Mouse (Mus musculus) hindbrain, embryonic 12.5 days (tissue): Measurements from ENCODE around the gene Serpina3c. TPM values are rescaled to one million over a fixed set of nuclear protein-coding genes. Genes with fewer than 3 reads are reported as not detected.
"Not testable (repeated sequence)": the region's sequence is repeated elsewhere in the genome, so short reads cannot be mapped to it uniquely, and the experiment has no call there.

Source experiments
- ATAC-seq: fragments of 200-750 bp; cut with Nextera tagmentation; 2 replicates; pipeline ENCODE4 v1.8.0; 2017; ENCODE audit warnings: moderate TSS enrichment; ENCODE audit not compliant: low FRiP score
- H3K27ac ChIP-seq: fragments of 300-500 bp; sonication (generic); 2 replicates; pipeline ENCODE4 v1.5.1; 2016; ENCODE audit warnings: mild to moderate bottlenecking
- H3K27me3 ChIP-seq: fragments of 300-500 bp; sonication (generic); 2 replicates; pipeline ENCODE4 v1.6.1; 2016; ENCODE audit warnings: mild to moderate bottlenecking
- H3K36me3 ChIP-seq: fragments of 300-500 bp; sonication (generic); 2 replicates; pipeline ENCODE4 v1.6.1; 2016; ENCODE audit warnings: mild to moderate bottlenecking
- H3K4me1 ChIP-seq: fragments of 300-500 bp; sonication (generic); 2 replicates; pipeline ENCODE4 v1.6.1; 2016
- H3K4me2 ChIP-seq: fragments of 300-500 bp; sonication (generic); replicated peaks from 2 replicates; pipeline ENCODE4 v1.6.1; 2016; ENCODE audit warnings: mild to moderate bottlenecking
- H3K4me3 ChIP-seq: fragments of 300-500 bp; sonication (generic); 2 replicates; pipeline ENCODE4 v1.5.1; 2016; ENCODE audit warnings: mild to moderate bottlenecking
- H3K9ac ChIP-seq: fragments of 300-500 bp; sonication (generic); 2 replicates; pipeline ENCODE4 v1.6.1; 2016; ENCODE audit warnings: mild to moderate bottlenecking, moderate library complexity
- H3K9me3 ChIP-seq: fragments of 300-500 bp; sonication (generic); replicated peaks from 2 replicates; pipeline ENCODE4 v1.6.1; 2016; ENCODE audit warnings: mild to moderate bottlenecking
- WGBS: fragments of 180-500 bp; shearing (Covaris S2); methylation state at CpG from one replicate; pipeline ENCODE4 v1.1.7; 2016; 5-methylcytosine and 5-hydroxymethylcytosine counted together
- polyA plus RNA-seq: library from polyadenylated mRNA; unstranded; fragments of >200 nt; fragmentation: Nextera tagmentation; extraction: Ambion mirVana; gene quantifications from 2 replicates; pipeline ENCODE4 v1.2.1, GENCODE M21; 2016

Serpina3c gene
- polyA plus RNA-seq, 1 experiment from 2014 or later: not detected

DNA sequence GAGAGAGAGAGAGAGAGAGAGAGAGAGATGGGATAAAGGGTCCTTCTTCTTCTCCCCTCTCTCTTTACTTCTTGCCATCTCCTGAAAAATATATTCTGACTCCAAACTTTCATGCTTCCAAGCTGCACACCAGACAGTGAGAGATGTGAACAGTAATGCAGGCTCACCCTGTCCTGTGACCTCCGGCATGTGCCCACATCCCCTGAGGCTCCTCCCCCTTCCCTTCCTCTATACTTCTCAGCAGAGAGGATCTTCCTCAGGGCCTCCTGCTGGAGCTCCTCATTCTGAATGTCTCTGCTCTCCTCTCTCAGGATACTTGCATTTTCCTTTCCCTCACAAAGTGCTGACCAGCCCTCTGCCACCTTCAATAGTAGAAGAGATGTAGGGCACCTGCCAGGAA is 11.2 kb downstream of the Serpina3c start:
- no peak overlapping the region for H3K4me2 ChIP-seq
- ATAC-seq: no peak
- WGBS: 50% methylated on average over 1 of the region's 1 CpGs
- H3K9ac ChIP-seq: no peak overlapping the region
- no peaks in the 10 kb centered on the region for H3K4me1 ChIP-seq
- H3K4me3 ChIP-seq: no peak overlapping the region
- H3K27me3 ChIP-seq: no peaks in the 10 kb centered on the region
- H3K36me3 ChIP-seq: no peaks in the 10 kb centered on the region
- no peak overlapping the region for H3K27ac ChIP-seq
- no peaks in the 10 kb centered on the region for H3K9me3 ChIP-seq

DNA sequence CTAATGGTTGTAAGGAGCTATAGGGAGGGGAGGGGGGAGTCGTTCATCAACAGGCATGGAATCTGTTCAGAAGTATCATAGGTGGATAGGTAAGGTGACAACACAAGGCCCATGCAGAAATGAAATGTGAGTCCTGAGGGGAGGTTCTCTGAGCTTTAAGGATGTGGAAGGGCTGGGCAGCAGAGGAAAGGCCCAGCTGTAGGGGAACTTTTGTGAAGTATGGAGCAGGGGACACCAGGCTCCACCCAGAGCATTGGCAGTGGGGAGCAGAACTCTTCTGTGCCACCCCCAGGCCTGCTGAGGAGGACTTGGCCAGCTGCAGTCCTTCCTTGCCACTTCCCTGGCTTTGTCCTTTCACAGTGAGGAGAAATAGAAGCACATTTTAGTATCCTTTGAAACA is 12.2 kb downstream of the Serpina3c start:
- no peak overlapping the region for H3K4me3 ChIP-seq
- H3K27me3 ChIP-seq: no peaks in the 10 kb centered on the region
- WGBS: 93% methylated on average over 1 of the region's 1 CpGs
- no peak overlapping the region for H3K27ac ChIP-seq
- no peaks in the 10 kb centered on the region for H3K36me3 ChIP-seq
- ATAC-seq: no peak
- no peak overlapping the region for H3K4me2 ChIP-seq
- no peaks in the 10 kb centered on the region for H3K9me3 ChIP-seq
- H3K9ac ChIP-seq: no peak overlapping the region
- no peaks in the 10 kb centered on the region for H3K4me1 ChIP-seq

DNA sequence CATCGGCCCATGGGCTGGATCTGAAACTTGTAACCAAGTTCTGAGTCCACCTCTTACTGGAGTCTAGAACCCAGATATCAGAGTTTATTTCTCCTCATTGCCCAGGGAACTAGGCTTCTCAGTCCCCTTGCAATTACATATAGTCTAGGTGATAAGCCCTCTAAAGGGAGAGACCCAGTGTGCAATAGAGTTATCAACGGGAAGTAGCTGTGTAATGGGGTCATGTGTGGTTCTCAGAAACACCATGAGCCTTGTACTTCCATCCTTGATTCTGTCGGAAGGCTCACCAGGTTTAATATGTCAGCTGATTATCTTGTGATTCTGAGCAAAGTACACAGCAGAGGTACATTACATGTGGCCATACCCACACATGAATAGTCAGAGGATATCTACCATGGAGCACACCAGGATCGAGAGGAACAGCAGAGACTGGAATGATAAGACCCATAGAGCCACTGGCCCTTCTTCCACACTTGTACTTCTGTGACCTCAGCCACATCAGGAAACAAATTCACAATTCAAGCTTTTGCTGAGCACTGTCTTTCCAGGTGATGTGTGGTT is 13.0 kb downstream of the Serpina3c start:
- no peaks in the 10 kb centered on the region for H3K9me3 ChIP-seq
- H3K9ac ChIP-seq: no peak overlapping the region
- no peaks in the 10 kb centered on the region for H3K36me3 ChIP-seq
- no peaks in the 10 kb centered on the region for H3K27me3 ChIP-seq
- no peak for ATAC-seq
- H3K4me1 ChIP-seq: no peaks in the 10 kb centered on the region
- H3K4me2 ChIP-seq: no peak overlapping the region
- no peak overlapping the region for H3K27ac ChIP-seq
- 86% methylated on average over 4 of the region's 4 CpGs for WGBS
- H3K4me3 ChIP-seq: no peak overlapping the region

DNA sequence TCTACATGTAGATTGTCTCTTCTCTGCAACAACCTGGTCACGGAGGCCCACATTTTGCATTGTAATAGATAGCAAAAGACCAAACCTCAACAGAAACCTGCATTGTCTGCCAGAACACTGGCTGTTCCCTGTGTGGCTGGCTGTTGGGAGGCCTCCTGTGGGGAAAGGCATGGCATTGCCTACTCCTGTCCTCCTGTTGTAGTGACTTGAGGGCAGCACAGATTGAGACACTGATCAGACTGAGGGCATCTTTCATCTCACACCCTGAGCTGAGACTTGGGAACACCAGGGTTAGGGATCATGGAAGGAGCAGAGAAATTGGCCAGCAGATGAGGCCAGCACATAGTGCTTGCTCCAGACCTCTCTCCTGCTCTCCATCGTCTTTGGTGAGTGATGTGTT is 15.5 kb downstream of the Serpina3c start:
- no peak for ATAC-seq

DNA sequence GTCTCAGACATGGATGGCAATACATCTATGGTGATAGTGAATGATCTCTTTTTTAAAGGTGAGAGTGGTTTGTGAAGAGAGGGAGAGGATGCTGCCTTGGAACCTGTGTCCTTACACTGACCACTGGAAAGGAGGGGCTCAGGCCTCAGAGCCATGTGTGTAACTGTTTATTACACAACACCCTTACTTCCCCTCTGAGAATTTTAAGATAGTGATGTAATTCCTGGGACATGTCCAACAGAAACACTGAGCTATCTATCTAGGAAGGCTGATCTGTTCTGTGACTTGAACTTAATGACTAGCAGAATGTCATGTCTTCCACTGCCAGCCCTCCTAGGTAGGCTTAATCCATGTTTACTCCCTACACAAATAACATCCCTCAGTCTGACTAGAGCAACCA is 22.6 kb downstream of the Serpina3c start:
- no peak for ATAC-seq
- no peaks in the 10 kb centered on the region for H3K27me3 ChIP-seq
- no peaks in the 10 kb centered on the region for H3K36me3 ChIP-seq

More for the DNA sequence above, 15.5 kb downstream of the Serpina3c start:
- Histone ChIP-seq H3K9me3 (no peaks in the 10 kb centered on the region), H3K4me2 (no peak overlapping the region), H3K27me3 (no peaks in the 10 kb centered on the region), H3K9ac (no peak overlapping the region), H3K36me3 (no peaks in the 10 kb centered on the region), H3K4me1 (no peaks in the 10 kb centered on the region), H3K27ac (no peak overlapping the region), H3K4me3 (no peak overlapping the region)
- 85% methylated on average over 2 of the region's 2 CpGs for WGBS

DNA sequence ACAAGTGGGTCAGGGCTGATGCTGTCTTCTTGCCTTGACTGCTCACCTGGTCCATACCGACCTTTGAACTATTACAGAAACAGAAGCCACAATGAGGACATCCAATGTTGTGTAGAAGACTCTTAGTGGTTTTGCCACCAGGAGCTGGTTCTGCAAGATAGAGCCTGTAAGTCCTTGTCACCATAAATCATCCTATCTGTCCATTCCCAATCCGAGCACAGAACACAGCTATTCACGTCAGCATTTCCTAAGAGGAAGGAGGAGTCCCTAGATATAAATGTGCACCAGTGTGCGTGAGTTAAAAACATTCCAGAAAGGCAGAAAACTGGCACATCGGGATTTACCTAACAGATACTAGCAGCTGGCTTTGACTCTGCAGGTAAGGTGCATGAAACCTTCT is 26.0 kb downstream of the Serpina3c start, which contains the start of gene Serpina3b:
TSS of gene Serpina3b (plus strand) at position 301 of the 400 bp plus-strand sequence.
- ATAC-seq: no peak
- Histone ChIP-seq H3K9ac (no peak within 1 kb of the TSS), H3K4me2 (no peak within 1 kb of the TSS), H3K36me3 (no peaks in the 10 kb centered on the region), H3K27ac (no peak within 1 kb of the TSS), H3K27me3 (no peaks in the 10 kb centered on the region), H3K4me3 (no peak within 1 kb of the TSS), H3K9me3 (no peaks in the 10 kb centered on the region), H3K4me1 (no peaks in the 10 kb centered on the region)
- 88% methylated on average over 5 of the region's 5 CpGs for WGBS

More for the DNA sequence above, 22.6 kb downstream of the Serpina3c start:
- no peak overlapping the region for H3K4me3 ChIP-seq
- H3K4me2 ChIP-seq: no peak overlapping the region
- no peak overlapping the region for H3K9ac ChIP-seq
- no peak overlapping the region for H3K27ac ChIP-seq
- no peaks in the 10 kb centered on the region for H3K4me1 ChIP-seq
- H3K9me3 ChIP-seq: no peaks in the 10 kb centered on the region

DNA sequence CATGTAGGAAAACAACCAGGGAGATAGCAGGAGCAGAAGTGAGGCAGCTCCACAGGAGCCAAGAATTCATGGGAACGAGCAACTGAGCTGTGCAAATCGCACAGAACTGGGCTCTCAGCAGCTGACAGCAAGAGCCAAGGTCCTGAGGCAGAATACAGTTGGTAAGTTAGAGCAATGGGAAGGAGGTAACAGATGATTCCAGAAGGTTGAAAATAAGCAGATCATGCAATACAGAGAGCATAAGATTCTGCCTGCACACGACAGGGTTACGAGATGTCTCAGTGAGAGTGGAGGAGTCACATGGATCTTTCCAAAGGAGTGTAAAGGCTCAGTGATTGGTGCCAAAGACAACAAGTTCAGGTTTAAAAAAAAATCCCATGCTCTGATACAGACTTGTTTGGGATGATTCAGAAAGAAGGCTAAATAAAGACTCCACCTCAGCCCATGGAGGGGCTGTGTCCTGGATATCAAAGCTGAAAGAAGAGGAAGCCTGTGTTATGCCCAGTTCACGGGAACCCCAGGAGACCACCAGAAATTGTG is 28.6 kb downstream of the Serpina3c start:
- Histone ChIP-seq H3K9ac (no peak overlapping the region), H3K27me3 (no peaks in the 10 kb centered on the region), H3K4me2 (no peak overlapping the region), H3K9me3 (no peaks in the 10 kb centered on the region), H3K4me3 (no peak overlapping the region), H3K27ac (no peak overlapping the region), H3K36me3 (no peaks in the 10 kb centered on the region), H3K4me1 (no peaks in the 10 kb centered on the region)
- WGBS: 82% methylated on average over 5 of the region's 5 CpGs
- ATAC-seq: no peak

DNA sequence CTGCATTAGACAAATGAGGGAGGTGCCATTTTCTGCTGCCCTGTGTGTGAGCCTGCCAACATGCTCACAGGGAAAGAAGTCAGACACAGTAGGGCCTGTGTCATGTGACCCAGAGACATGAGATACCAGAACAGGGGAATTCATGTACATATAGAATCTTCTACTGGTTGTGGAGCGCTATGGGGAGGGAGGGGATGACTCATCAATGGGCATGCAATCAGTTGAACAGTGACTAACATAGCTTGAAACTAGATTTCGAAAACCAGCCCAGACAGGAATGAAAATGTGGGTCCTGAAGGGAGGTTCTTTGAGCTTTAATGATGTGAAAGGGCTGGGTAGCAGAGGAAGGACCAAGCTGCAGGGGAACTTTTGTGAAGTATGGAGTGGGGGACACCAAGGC is 29.7 kb downstream of the Serpina3c start:
- H3K4me1 ChIP-seq: no peaks in the 10 kb centered on the region
- no peaks in the 10 kb centered on the region for H3K27me3 ChIP-seq
- no peak overlapping the region for H3K4me3 ChIP-seq
- ATAC-seq: no peak
- H3K27ac ChIP-seq: no peak overlapping the region
- no peak overlapping the region for H3K4me2 ChIP-seq
- H3K36me3 ChIP-seq: no peaks in the 10 kb centered on the region
- WGBS: 86% methylated on average over 2 of the region's 2 CpGs
- H3K9me3 ChIP-seq: no peaks in the 10 kb centered on the region
- H3K9ac ChIP-seq: no peak overlapping the region

DNA sequence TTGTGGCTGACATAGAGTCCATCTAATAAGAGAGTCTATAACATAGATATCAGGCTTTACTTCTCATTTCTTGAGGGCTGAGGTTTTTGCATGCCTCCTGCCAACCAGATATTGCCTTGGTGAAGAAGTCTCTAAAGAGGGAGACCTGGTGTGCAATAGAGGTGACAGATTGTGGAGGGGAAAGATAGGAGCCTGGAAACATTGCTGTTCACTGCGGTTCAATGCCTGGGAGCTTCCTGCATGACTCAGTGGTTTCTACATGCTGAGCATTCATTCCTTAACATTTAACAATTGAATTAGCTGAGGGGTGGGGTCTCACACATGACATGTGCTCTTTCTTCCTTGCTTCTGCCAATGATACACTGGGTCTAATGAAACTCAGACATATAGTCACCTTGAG is 30.6 kb downstream of the Serpina3c start:
- ATAC-seq: no peak
- Histone ChIP-seq H3K27me3 (no peaks in the 10 kb centered on the region), H3K9me3 (no peaks in the 10 kb centered on the region), H3K4me3 (no peak overlapping the region), H3K4me2 (no peak overlapping the region), H3K27ac (no peak overlapping the region), H3K4me1 (no peaks in the 10 kb centered on the region), H3K36me3 (no peaks in the 10 kb centered on the region), H3K9ac (no peak overlapping the region)
- WGBS: 90% methylated on average over 1 of the region's 1 CpGs

DNA sequence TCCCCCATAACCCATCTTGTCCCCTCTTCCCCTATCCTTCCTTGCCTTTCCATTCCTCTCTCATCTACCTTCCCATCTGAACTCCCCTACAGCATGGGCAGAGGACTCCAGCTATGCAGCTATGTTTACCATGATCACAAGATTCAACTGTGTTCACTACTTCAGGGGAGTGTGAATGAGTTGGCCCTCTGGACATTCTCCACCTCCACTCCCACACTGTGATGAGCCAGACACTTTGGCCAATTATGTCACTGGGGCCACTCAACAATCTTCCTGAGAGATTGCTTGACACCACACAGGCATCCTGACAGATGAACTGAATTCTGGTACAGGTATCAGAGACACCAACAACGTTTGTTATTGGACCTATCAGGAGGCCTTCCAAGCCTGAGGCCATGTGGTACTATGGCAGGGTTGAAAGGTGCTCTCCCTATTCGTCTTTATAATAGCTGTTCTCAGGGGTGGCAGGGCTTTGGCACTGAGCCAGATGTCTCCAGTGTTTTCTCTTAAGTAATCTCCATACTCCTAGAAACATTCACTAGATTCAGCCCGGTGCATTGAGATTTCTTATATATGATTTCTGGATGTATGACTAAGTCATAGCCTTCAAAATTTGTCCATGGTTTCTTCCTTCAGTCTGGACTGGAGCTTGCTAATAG is 38.6 kb downstream of the Serpina3c start:
- no peak for ATAC-seq
- no peaks in the 10 kb centered on the region for H3K27me3 ChIP-seq
- 75% methylated on average over 3 of the region's 3 CpGs for whole genome bisulfite sequencing

DNA sequence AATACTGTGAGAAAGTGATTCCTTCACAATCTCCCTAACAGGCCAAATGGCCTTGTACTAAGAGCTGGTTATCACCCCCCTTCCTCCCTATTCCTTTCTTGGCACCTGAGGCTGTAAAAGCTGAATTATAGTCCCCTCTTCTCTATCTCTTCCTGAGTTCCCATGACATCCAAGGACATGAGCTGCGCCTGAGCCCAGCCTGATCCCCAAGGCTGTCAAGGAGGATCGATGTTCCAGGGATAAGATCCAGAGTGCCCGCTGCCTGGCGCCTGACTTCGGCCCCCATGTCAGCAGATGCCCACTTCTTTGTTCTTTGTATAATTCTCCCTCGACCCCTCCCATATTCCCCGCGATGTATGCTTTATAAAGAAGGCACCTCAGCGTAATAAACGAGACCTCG is 41.3 kb downstream of the Serpina3c start, which contains the start of gene Serpina3a:
TSS of gene Serpina3a (plus strand) at position 392 of the 400 bp plus-strand sequence.
- not testable (repeated sequence) for H3K4me3 ChIP-seq, H3K4me1 ChIP-seq, H3K9ac ChIP-seq, ATAC-seq, H3K4me2 ChIP-seq, H3K27ac ChIP-seq, H3K9me3 ChIP-seq, H3K36me3 ChIP-seq, H3K27me3 ChIP-seq
- WGBS: 88% methylated on average over 11 of the region's 11 CpGs

More for the DNA sequence above, 38.6 kb downstream of the Serpina3c start:
- Histone ChIP-seq H3K9me3 (no peaks in the 10 kb centered on the region), H3K27ac (no peak overlapping the region), H3K9ac (no peak overlapping the region), H3K4me1 (no peaks in the 10 kb centered on the region), H3K4me2 (no peak overlapping the region), H3K4me3 (no peak overlapping the region), H3K36me3 (no peaks in the 10 kb centered on the region)

DNA sequence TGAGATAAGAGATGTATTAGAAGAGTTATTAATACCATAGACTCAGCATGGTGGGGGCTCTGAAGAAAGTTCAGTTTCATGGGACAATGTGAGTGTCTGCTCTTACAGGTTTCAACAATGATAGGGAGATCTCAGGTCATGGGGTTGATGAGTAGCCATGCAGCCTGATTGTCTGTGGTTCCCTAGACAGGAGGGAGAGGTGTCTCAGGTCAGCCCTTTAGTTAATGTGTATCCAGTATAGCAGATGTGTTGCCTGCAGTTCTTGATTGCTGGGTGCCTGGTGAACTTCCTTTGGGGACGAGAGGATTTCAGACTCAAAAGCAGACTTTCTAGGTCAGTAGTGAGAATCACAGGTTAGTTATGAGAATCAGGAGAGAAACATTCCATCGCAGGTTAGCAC is 45.2 kb downstream of the Serpina3c start:
- 78% methylated on average over 2 of the region's 2 CpGs for WGBS
- H3K36me3 ChIP-seq: no peaks in the 10 kb centered on the region
- H3K27ac ChIP-seq: no peak overlapping the region
- no peak overlapping the region for H3K4me3 ChIP-seq
- no peak overlapping the region for H3K4me2 ChIP-seq
- H3K9ac ChIP-seq: no peak overlapping the region
- H3K9me3 ChIP-seq: no peaks in the 10 kb centered on the region
- no peaks in the 10 kb centered on the region for H3K27me3 ChIP-seq
- H3K4me1 ChIP-seq: no peaks in the 10 kb centered on the region
- ATAC-seq: no peak

DNA sequence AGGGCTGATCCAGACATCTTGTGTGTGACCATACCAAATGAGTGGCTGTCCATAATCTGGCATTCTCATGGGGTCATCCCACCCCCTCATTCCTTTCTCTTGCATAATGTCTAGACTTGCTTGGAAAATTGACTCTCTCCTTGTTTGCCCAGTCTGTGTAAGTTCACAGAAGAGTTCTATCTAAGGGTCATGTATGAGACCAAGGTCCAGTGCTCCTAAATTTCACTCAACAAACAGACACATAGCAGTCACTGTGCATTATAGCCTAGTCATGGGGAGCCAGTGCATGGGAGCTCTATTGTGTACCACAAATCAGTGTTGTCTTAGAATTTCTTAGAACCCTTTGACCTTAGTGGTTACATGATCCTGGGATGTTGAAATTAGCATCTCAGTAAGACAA is 46.8 kb downstream of the Serpina3c start:
- H3K9me3 ChIP-seq: no peaks in the 10 kb centered on the region
- ATAC-seq: no peak

More for the DNA sequence above, 46.8 kb downstream of the Serpina3c start:
- H3K9ac ChIP-seq: no peak overlapping the region
- no peaks in the 10 kb centered on the region for H3K27me3 ChIP-seq
- H3K27ac ChIP-seq: no peak overlapping the region
- no peak overlapping the region for H3K4me3 ChIP-seq
- H3K4me1 ChIP-seq: no peaks in the 10 kb centered on the region
- H3K36me3 ChIP-seq: no peaks in the 10 kb centered on the region
- H3K4me2 ChIP-seq: no peak overlapping the region
